Mouse (Mus musculus) liver, postnatal 0 days (tissue): ENCODE data around the gene Stmn3.

Source experiments
- CTCF ChIP-seq: sonication (generic); IDR thresholded peaks from 2 replicates; pipeline ENCODE4 v1.5.1; 2016; ENCODE audit warnings: antibody characterized with exemption, low read depth
- EP300 ChIP-seq: IDR thresholded peaks from 2 replicates; pipeline ENCODE4 v1.6.1; 2016; ENCODE audit warnings: antibody characterized with exemption, low read depth, mild to moderate bottlenecking

GRCm38 (mm10) chr2:181342766-181343165 is 28.5 kb upstream of the Stmn3 start:
- TF ChIP-seq CTCF (no peak), EP300 (no peak)
